Mouse (Mus musculus): ENCODE results near the gene Taok3. TPM values are rescaled to one million over a fixed set of nuclear protein-coding genes. Genes with fewer than 3 reads are reported as not detected.

Gene Taok3
- 7.7 TPM for polyA plus RNA-seq (2012; fragmentation: generic; extraction: Trizol)

DNA sequence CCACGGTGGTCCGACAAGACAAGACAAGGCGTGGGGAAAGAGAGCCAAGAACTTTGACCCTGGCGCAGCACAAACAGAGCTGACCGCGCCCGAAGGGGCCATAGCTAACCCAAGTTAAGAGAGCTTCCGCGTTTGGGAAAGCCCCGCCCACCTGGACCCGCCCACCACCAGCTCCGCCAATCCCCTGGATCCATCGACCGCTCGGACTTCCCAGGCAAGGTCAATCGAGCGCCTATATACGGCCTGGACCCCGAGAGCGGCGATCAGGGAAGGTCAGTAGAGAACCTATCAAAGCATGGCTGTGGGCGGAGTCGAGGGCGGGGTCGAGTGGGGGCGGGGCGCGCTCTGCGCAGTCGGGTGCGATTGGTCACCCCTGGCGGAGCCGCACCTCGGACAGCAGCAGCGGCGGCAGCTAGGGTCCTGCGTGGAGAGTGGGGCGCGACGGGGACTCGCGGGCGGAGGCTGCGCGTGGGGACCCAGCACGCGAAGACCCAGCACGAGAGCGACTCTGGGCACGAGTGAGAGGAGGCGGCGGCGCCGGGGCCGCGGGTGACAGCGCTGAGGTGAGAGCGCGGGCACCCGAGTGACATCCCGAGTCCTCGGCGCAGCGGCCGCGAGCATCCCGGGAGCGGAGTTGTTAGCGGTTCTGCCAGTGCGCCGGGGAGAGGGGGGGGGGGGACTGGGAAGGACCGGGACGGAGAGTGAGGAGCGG is at the start of gene Taok3:
Gene Taok3 (plus strand): TSS at position 353 of the 712 bp plus-strand sequence.
- Histone ChIP-seq H3K27me3 (ENCODE audit: control insufficient read depth, insufficient read depth, insufficient read length) (no peaks in the 10 kb centered on the region), H3K4me2 (ENCODE audit: low read depth) (peak within 1 kb of the TSS; percentile 95), H3K79me2 (ENCODE audit: control insufficient read depth, insufficient read depth) (peaks cover 4% of the 10 kb centered on the region), H3ac (ENCODE audit: control insufficient read depth, insufficient read length) (peak within 1 kb of the TSS; percentile 42), H3K4me3 (peak within 1 kb of the TSS; percentile 66), H3K36me3 (ENCODE audit: control insufficient read depth, insufficient read depth) (no peaks in the 10 kb centered on the region)
- TF ChIP-seq MYOG (IDR thresholded peaks at IDR 0.05; ENCODE audit: control insufficient read depth in 1 of 3, insufficient read depth in 1 of 3, insufficient read length in 2 of 3, low read depth in 2 of 3) (peak in 1 of 3 experiments; percentile 9), POLR2AphosphoS2 (IDR thresholded peaks at IDR 0.05; ENCODE audit: insufficient read length, low read depth) (peak; percentile 70), MAX (IDR thresholded peaks at IDR 0.05; ENCODE audit: low read depth) (no peak), TCF3 (IDR thresholded peaks at IDR 0.05; ENCODE audit: insufficient read length, low read depth) (no peak), CEBPB (IDR thresholded peaks at IDR 0.05; ENCODE audit: insufficient read depth, poor library complexity, severe bottlenecking) (no peak), MYOD1 (IDR thresholded peaks at IDR 0.05; ENCODE audit: control insufficient read depth in 1 of 3, insufficient read length in 2 of 3, low read depth in 2 of 3) (peak in 1 of 3 experiments; percentile 8), POLR2A (IDR thresholded peaks at IDR 0.05; ENCODE audit: insufficient read length, low read depth) (peak; percentile 75), SRF (IDR thresholded peaks at IDR 0.05; ENCODE audit: control insufficient read depth, insufficient read length, low read depth) (peak; percentile 91), REST (IDR thresholded peaks at IDR 0.05; ENCODE audit: insufficient read depth, insufficient read length) (peak; percentile 50), E2F4 (IDR thresholded peaks at IDR 0.05; ENCODE audit: insufficient read depth) (no peak)

GRCm38 (mm10) chr5:117087718-117088117 is 32.2 kb upstream of the Taok3 start:
- no peak overlapping the region for H3ac ChIP-seq (ENCODE audit: control insufficient read depth, insufficient read length)
- H3K27me3 ChIP-seq (ENCODE audit: control insufficient read depth, insufficient read depth, insufficient read length), result peaks cover 6% of the 10 kb centered on the region
- H3K36me3 ChIP-seq (ENCODE audit: control insufficient read depth, insufficient read depth), result no peaks in the 10 kb centered on the region
- no peak overlapping the region for H3K4me2 ChIP-seq (ENCODE audit: low read depth)
- TF ChIP-seq MAX (IDR thresholded peaks at IDR 0.05; ENCODE audit: low read depth) (no peak), CEBPB (IDR thresholded peaks at IDR 0.05; ENCODE audit: insufficient read depth, poor library complexity, severe bottlenecking) (no peak), E2F4 (IDR thresholded peaks at IDR 0.05; ENCODE audit: insufficient read depth) (no peak), TCF3 (IDR thresholded peaks at IDR 0.05; ENCODE audit: insufficient read length, low read depth) (no peak), SRF (IDR thresholded peaks at IDR 0.05; ENCODE audit: control insufficient read depth, insufficient read length, low read depth) (no peak), MYOG (IDR thresholded peaks at IDR 0.05; ENCODE audit: control insufficient read depth in 1 of 3, insufficient read depth in 1 of 3, insufficient read length in 2 of 3, low read depth in 2 of 3) (no peak), TCF12 (IDR thresholded peaks at IDR 0.05; ENCODE audit: insufficient read depth, poor library complexity, severe bottlenecking) (no peak), POLR2A (IDR thresholded peaks at IDR 0.05; ENCODE audit: insufficient read length, low read depth) (no peak), REST (IDR thresholded peaks at IDR 0.05; ENCODE audit: insufficient read depth, insufficient read length) (no peak)
- no peaks in the 10 kb centered on the region for H3K79me2 ChIP-seq (ENCODE audit: control insufficient read depth, insufficient read depth)
- H3K4me3 ChIP-seq, result no peak overlapping the region

DNA sequence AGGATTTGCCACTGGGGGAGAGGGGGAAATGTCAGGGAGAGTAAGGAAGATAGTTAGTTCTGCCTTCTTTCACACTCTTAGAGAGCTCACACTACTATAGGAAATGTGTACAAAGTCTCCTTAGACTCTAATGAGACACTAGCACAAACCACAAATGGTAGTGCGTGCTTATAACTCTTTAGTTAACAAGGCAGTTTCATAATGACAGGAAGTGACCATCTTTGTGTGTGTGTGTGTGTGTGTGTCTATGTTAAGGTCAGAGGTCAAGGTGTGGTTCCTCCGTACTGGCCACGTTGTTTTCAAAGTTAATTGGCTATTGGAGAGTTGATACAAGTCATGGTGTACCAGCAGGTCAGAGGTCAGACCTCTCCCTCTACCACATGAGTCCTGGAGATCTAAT is 30.8 kb upstream of the Taok3 start:
- no peak overlapping the region for H3K4me3 ChIP-seq
- H3ac ChIP-seq (ENCODE audit: control insufficient read depth, insufficient read length), result no peak overlapping the region
- TF ChIP-seq USF1 (IDR thresholded peaks at IDR 0.05; ENCODE audit: low read depth) (no peak), POLR2AphosphoS2 (IDR thresholded peaks at IDR 0.05; ENCODE audit: insufficient read length, low read depth) (no peak), REST (IDR thresholded peaks at IDR 0.05; ENCODE audit: insufficient read depth, insufficient read length) (no peak), MYOD1 (IDR thresholded peaks at IDR 0.05; ENCODE audit: control insufficient read depth in 1 of 3, insufficient read length in 2 of 3, low read depth in 2 of 3) (no peak), TCF3 (IDR thresholded peaks at IDR 0.05; ENCODE audit: insufficient read length, low read depth) (no peak), MYOG (IDR thresholded peaks at IDR 0.05; ENCODE audit: control insufficient read depth in 1 of 3, insufficient read depth in 1 of 3, insufficient read length in 2 of 3, low read depth in 2 of 3) (no peak), SRF (IDR thresholded peaks at IDR 0.05; ENCODE audit: control insufficient read depth, insufficient read length, low read depth) (no peak), TCF12 (IDR thresholded peaks at IDR 0.05; ENCODE audit: insufficient read depth, poor library complexity, severe bottlenecking) (no peak), POLR2A (IDR thresholded peaks at IDR 0.05; ENCODE audit: insufficient read length, low read depth) (no peak)
- H3K4me2 ChIP-seq (ENCODE audit: low read depth), result no peak overlapping the region
- no peaks in the 10 kb centered on the region for H3K36me3 ChIP-seq (ENCODE audit: control insufficient read depth, insufficient read depth)
- no peaks in the 10 kb centered on the region for H3K79me2 ChIP-seq (ENCODE audit: control insufficient read depth, insufficient read depth)
- H3K27me3 ChIP-seq (ENCODE audit: control insufficient read depth, insufficient read depth, insufficient read length), result peaks cover 5% of the 10 kb centered on the region

GRCm38 (mm10) chr5:117089786-117090185 is 30.1 kb upstream of the Taok3 start:
- Histone ChIP-seq H3K27me3 (ENCODE audit: control insufficient read depth, insufficient read depth, insufficient read length) (no peaks in the 10 kb centered on the region), H3K4me3 (no peak overlapping the region), H3K36me3 (ENCODE audit: control insufficient read depth, insufficient read depth) (peaks cover 1% of the 10 kb centered on the region), H3K79me2 (ENCODE audit: control insufficient read depth, insufficient read depth) (no peaks in the 10 kb centered on the region), H3K4me2 (ENCODE audit: low read depth) (no peak overlapping the region), H3ac (ENCODE audit: control insufficient read depth, insufficient read length) (no peak overlapping the region)
- no peak for TF ChIP-seq POLR2A (IDR thresholded peaks at IDR 0.05; ENCODE audit: insufficient read length, low read depth)
- TF ChIP-seq E2F4 (IDR thresholded peaks at IDR 0.05; ENCODE audit: insufficient read depth), result no peak
- TF ChIP-seq TCF3 (IDR thresholded peaks at IDR 0.05; ENCODE audit: insufficient read length, low read depth), result no peak
- TF ChIP-seq CEBPB (IDR thresholded peaks at IDR 0.05; ENCODE audit: insufficient read depth, poor library complexity, severe bottlenecking), result no peak
- no peak for TF ChIP-seq MYOD1 (IDR thresholded peaks at IDR 0.05; ENCODE audit: control insufficient read depth in 1 of 3, insufficient read length in 2 of 3, low read depth in 2 of 3)
- no peak for TF ChIP-seq MAX (IDR thresholded peaks at IDR 0.05; ENCODE audit: low read depth)
- TF ChIP-seq SRF (IDR thresholded peaks at IDR 0.05; ENCODE audit: control insufficient read depth, insufficient read length, low read depth), result no peak
- TF ChIP-seq TCF12 (IDR thresholded peaks at IDR 0.05; ENCODE audit: insufficient read depth, poor library complexity, severe bottlenecking), result no peak
- TF ChIP-seq REST (IDR thresholded peaks at IDR 0.05; ENCODE audit: insufficient read depth, insufficient read length), result no peak
- no peak for TF ChIP-seq MYOG (IDR thresholded peaks at IDR 0.05; ENCODE audit: control insufficient read depth in 1 of 3, insufficient read depth in 1 of 3, insufficient read length in 2 of 3, low read depth in 2 of 3)

All from myocyte (in vitro differentiated cells).